ENCODE assay signal across 11 mouse cellular contexts in the genomic region with DNA sequence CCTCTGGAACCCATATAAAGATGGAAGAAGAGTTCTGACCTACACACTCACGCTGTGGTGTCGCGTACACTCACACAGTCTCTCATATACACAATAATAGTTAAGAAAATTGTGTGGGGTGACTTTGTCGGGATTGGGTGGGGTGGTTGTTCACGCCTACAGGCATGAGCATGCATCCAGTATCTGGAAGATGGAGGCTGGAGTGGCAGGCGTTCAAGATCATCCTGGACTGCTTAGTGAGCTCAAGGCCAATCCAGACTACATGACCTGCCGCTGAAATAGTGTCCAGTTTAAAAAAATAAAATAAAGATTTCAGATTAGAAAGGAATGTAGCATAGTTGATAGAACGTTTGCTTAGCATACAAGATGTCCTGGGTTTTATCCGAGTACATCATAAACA. TPM values are rescaled to one million over a fixed set of nuclear protein-coding genes. Genes with fewer than 3 reads are reported as not detected.
DNase-seq lines count a peak whose midpoint lies in the region; ATAC-seq and TF ChIP-seq lines count a peak whose summit lies in the region.
"Had no signal": no experiment of that assay in that cellular context is flagged by ENCODE, and none has a peak within 500 bp of the region (broad histone marks: within the 10 kb centered on the region; RNA-seq: fewer than 3 reads in every experiment).

No protein-coding gene starts in this region.

- peak overlapping the region; percentile 97 for H3K27ac ChIP-seq in heart, adult 2 months
- no peak overlapping the region for H3K27ac ChIP-seq in midbrain, embryonic 13.5 days
- H3K27ac ChIP-seq in midbrain, embryonic 10.5 days (replicated peaks): no peak overlapping the region
- H3K27ac ChIP-seq in intestine, postnatal 0 days (ENCODE audit: low read depth, low read length): no peak overlapping the region

- TF ChIP-seq CTCF in heart, adult 2 months (IDR thresholded peaks at IDR 0.05): no peak
- TF ChIP-seq CTCF in intestine, postnatal 0 days (IDR thresholded peaks at IDR 0.05; ENCODE audit: low read depth): no peak

- H3K79me2 ChIP-seq in heart, adult 2 months (replicated peaks; ENCODE audit: control insufficient read depth, insufficient read depth, low read length): peaks cover 2% of the 10 kb centered on the region; the same call in 1 of the 2 replicates

- no peaks in the 10 kb centered on the region for H3K27me3 ChIP-seq in heart, adult 2 months (ENCODE audit: control insufficient read depth, insufficient read depth, low read length)
- no peaks in the 10 kb centered on the region for H3K27me3 ChIP-seq in midbrain, embryonic 13.5 days
- H3K27me3 ChIP-seq in midbrain, embryonic 10.5 days (ENCODE audit: low read depth, poor library complexity, severe bottlenecking): no peaks in the 10 kb centered on the region
- H3K27me3 ChIP-seq in intestine, postnatal 0 days (replicated peaks; ENCODE audit: control insufficient read depth, insufficient read depth, low read length): no peaks in the 10 kb centered on the region

- no peak for TF ChIP-seq POLR2A in heart, adult 2 months (IDR thresholded peaks at IDR 0.05; ENCODE audit: insufficient read depth, low read depth, low read length)

- ATAC-seq in midbrain, embryonic 13.5 days: no peak
- ATAC-seq in intestine, postnatal 0 days: no peak
- ATAC-seq: CD4-positive, CD25-positive, alpha-beta regulatory T cell, adult 4 months had no signal

- DNase-seq in heart, adult 2 months: peak in 1 of 2 experiments; percentile 18
- no peak for DNase-seq in heart, postnatal 4 days
- no peak for DNase-seq in midbrain, embryonic 10.5 days (ENCODE audit: low spot score)
- DNase-seq in testis, postnatal 10 days (ENCODE audit: low spot score): peak; percentile 49
- no peak for DNase-seq in right cerebral cortex, postnatal 36 days (ENCODE audit: low spot score in 2 of 2)
- DNase-seq in layer of hippocampus, adult 8-10 months (ENCODE audit: low spot score in 2 of 2): no peak
- DNase-seq: cerebellum, postnatal 36 days; right cerebral cortex, postnatal 25 days had no signal

- WGBS in heart, adult 2 months: 58% methylated on average over 9 of the region's 9 CpGs
- WGBS in midbrain, embryonic 13.5 days: 88% methylated on average over 9 of the region's 9 CpGs
- WGBS in midbrain, embryonic 10.5 days: 81% methylated on average over 9 of the region's 9 CpGs
- 75% methylated on average over 9 of the region's 9 CpGs for WGBS in intestine, postnatal 0 days

- H3K4me3 ChIP-seq in heart, adult 2 months: peak overlapping the region; percentile 82; the same call in 1 of the 2 replicates
- no peak overlapping the region for H3K4me3 ChIP-seq in midbrain, embryonic 13.5 days (replicated peaks)
- no peak overlapping the region for H3K4me3 ChIP-seq in midbrain, embryonic 10.5 days
- no peak overlapping the region for H3K4me3 ChIP-seq in intestine, postnatal 0 days (ENCODE audit: low read depth, low read length)

- intact Hi-C loops in heart, adult 2 months (cut with DNase I): loop anchor here (2.0 to 5.0 kb wide), 3 partner anchors 44 to 165 kb away; no protein-coding TSS in a partner anchor

- peak overlapping the region; percentile 76 for H3K4me2 ChIP-seq in midbrain, embryonic 13.5 days (replicated peaks)
- H3K4me2 ChIP-seq in intestine, postnatal 0 days (replicated peaks; ENCODE audit: low read depth): peak overlapping the region; percentile 85

- H3K36me3 ChIP-seq in heart, adult 2 months (ENCODE audit: control insufficient read depth, insufficient read depth, low read length): peaks cover 6% of the 10 kb centered on the region
- no peaks in the 10 kb centered on the region for H3K36me3 ChIP-seq in midbrain, embryonic 13.5 days
- H3K36me3 ChIP-seq in midbrain, embryonic 10.5 days: no peaks in the 10 kb centered on the region
- H3K36me3 ChIP-seq in intestine, postnatal 0 days (ENCODE audit: control insufficient read depth, insufficient read depth): no peaks in the 10 kb centered on the region

- H3K9me3 ChIP-seq in midbrain, embryonic 13.5 days: no peaks in the 10 kb centered on the region
- H3K9me3 ChIP-seq in midbrain, embryonic 10.5 days (replicated peaks): no peaks in the 10 kb centered on the region
- no peaks in the 10 kb centered on the region for H3K9me3 ChIP-seq in intestine, postnatal 0 days (ENCODE audit: control insufficient read depth)

- peaks cover 13% of the 10 kb centered on the region for H3K4me1 ChIP-seq in heart, adult 2 months (ENCODE audit: control insufficient read depth, insufficient read depth, low read length)
- H3K4me1 ChIP-seq in midbrain, embryonic 13.5 days (replicated peaks): peaks cover 12% of the 10 kb centered on the region
- peaks cover 19% of the 10 kb centered on the region for H3K4me1 ChIP-seq in midbrain, embryonic 10.5 days
- 0 out of 2 replicates have a peak, but pooled peaks cover 2% of the 10 kb centered on the region for H3K4me1 ChIP-seq in intestine, postnatal 0 days (replicated peaks; ENCODE audit: control insufficient read depth, insufficient read depth, low read length)

- no peak overlapping the region for H3K9ac ChIP-seq in heart, adult 2 months (ENCODE audit: low read depth, low read length)
- H3K9ac ChIP-seq in midbrain, embryonic 13.5 days (replicated peaks): no peak overlapping the region
- H3K9ac ChIP-seq in intestine, postnatal 0 days (ENCODE audit: low read depth, low read length): no peak overlapping the region

- no peak for TF ChIP-seq EP300 in heart, adult 2 months (IDR thresholded peaks at IDR 0.05; ENCODE audit: insufficient read depth, low read depth, low read length)

RNA-seq across cellular contexts. Expression of gene Gab2, which starts 2.2 kb away (rescaled TPM):
- total RNA-seq in heart, adult 2 months (2021): 10 to 100 TPM; 16.4 to 17.6 TPM
- 15.9 and 20.8 TPM in 2 replicates for polyA plus RNA-seq in heart, adult 2 months (2012; rRNA removed)
- 10 to 100 TPM; 26.6 to 27.4 TPM for total RNA-seq in heart, postnatal 4 days (2021)
- 15.2 and 17.9 TPM in 2 replicates for polyA plus RNA-seq in midbrain, embryonic 13.5 days (2015; fragmentation: Nextera tagmentation; extraction: Ambion mirVana)
- 7.1 and 9.1 TPM in 2 replicates for polyA plus RNA-seq in midbrain, embryonic 10.5 days (2016; fragmentation: Nextera tagmentation; extraction: Ambion mirVana)
- polyA plus RNA-seq in intestine, postnatal 0 days (2015; fragmentation: Nextera tagmentation; extraction: Ambion mirVana): 5.5 TPM in 2 replicates
- 10 to 100 TPM; 14.2 to 18.4 (median 16.7) TPM for total RNA-seq in layer of hippocampus, adult 8-10 months (2022)
- polyA plus RNA-seq: CD4-positive, CD25-positive, alpha-beta regulatory T cell, adult 4 months had no signal
